Mouse (Mus musculus): ENCODE measurements at regions not wholly inside any gene's neighbourhood (a gene's known extent, or its start where the extent isn't known, plus 50 kb on each side); places are given as distances from the start of the nearest gene placed in this dataset.

GRCm38 (mm10) chr11:79760533-79760932 is 169.5 kb downstream of the Rab11fip4 start:
- no peak for TF ChIP-seq CTCF (IDR thresholded peaks at IDR 0.05; ENCODE audit: insufficient read depth, low read length)
- TF ChIP-seq POLR2A (IDR thresholded peaks at IDR 0.05; ENCODE audit: borderline replicate concordance, extremely low read depth, low read depth, low read length), result no peak
